Mouse (Mus musculus) frontal cortex, adult 2 months (tissue): ENCODE results near the gene Zfp853. TPM values are rescaled to one million over a fixed set of nuclear protein-coding genes. Genes with fewer than 3 reads are reported as not detected.

Experiments used
- DNase-seq, 2 experiments: peaks; one replicate each; pipeline ENCODE4 v3.0.0; 2022; ENCODE audit warnings: low spot score in 1 of 2; ENCODE audit errors: extremely low spot score in 1 of 2
- polyA plus RNA-seq: library from polyadenylated mRNA; depleted of rRNA; stranded (reverse); fragments of >200 nt; gene quantifications from 2 replicates; pipeline ENCODE4 v1.2.3, GENCODE M21; 2012

Gene Zfp853
- polyA plus RNA-seq, 1 experiment, result 8.8 TPM

- peak in 1 of 2 experiments; percentile 46 for DNase-seq
These were observed 1.9 kb upstream of the Zfp853 start for GRCm38 (mm10) chr5:143295330-143295729.

- DNase-seq, result no peak
These were observed 1.4 kb upstream of the Zfp853 start for GRCm38 (mm10) chr5:143294862-143295261.

GRCm38 (mm10) chr5:143292879-143293278 lies 544 bp downstream of the Zfp853 start:
- no peak for DNase-seq

- no peak for DNase-seq
These were observed 4.1 kb downstream of the Zfp853 start for GRCm38 (mm10) chr5:143289299-143289698.

GRCm38 (mm10) chr5:143288378-143288911 lies 5.0 kb downstream of the Zfp853 start:
- no peak for DNase-seq

- no peak for DNase-seq
These were observed 5.6 kb downstream of the Zfp853 start for GRCm38 (mm10) chr5:143287774-143288328.

GRCm38 (mm10) chr5:143284762-143285161 lies 8.7 kb downstream of the Zfp853 start:
- no peak for DNase-seq

- no peak for DNase-seq
These were observed 14.2 kb downstream of the Zfp853 start for GRCm38 (mm10) chr5:143279247-143279646.

- no peak for DNase-seq
These were observed 17.7 kb downstream of the Zfp853 start for GRCm38 (mm10) chr5:143275761-143276160.

- DNase-seq, result no peak
These were observed 20.7 kb downstream of the Zfp853 start for GRCm38 (mm10) chr5:143272540-143273330.

GRCm38 (mm10) chr5:143272108-143272507 lies 21.3 kb downstream of the Zfp853 start:
- no peak for DNase-seq

GRCm38 (mm10) chr5:143271642-143272041 lies 21.8 kb downstream of the Zfp853 start:
- DNase-seq, result no peak

GRCm38 (mm10) chr5:143270151-143270519 lies 23.3 kb downstream of the Zfp853 start:
- no peak for DNase-seq

- DNase-seq, result peak in 1 of 2 experiments; percentile 71
These were observed 23.9 kb downstream of the Zfp853 start, which contains the start of gene Zfp316 for GRCm38 (mm10) chr5:143269363-143270150. Gene Zfp316 (minus strand): TSS chr5:143270022.

GRCm38 (mm10) chr5:143268985-143269362 lies 24.4 kb downstream of the Zfp853 start:
- no peak for DNase-seq

GRCm38 (mm10) chr5:143266794-143267193 lies 26.6 kb downstream of the Zfp853 start:
- no peak for DNase-seq

GRCm38 (mm10) chr5:143265409-143265808 lies 28.0 kb downstream of the Zfp853 start:
- no peak for DNase-seq

GRCm38 (mm10) chr5:143264689-143265088 lies 28.7 kb downstream of the Zfp853 start:
- peak in 1 of 2 experiments; percentile 43 for DNase-seq

- peak; percentile 58 to 73 for DNase-seq
These were observed 31.8 kb downstream of the Zfp853 start for GRCm38 (mm10) chr5:143261636-143262035.

- no peak for DNase-seq
These were observed 37.6 kb downstream of the Zfp853 start for GRCm38 (mm10) chr5:143255802-143256201.

GRCm38 (mm10) chr5:143255131-143255519 lies 38.3 kb downstream of the Zfp853 start:
- no peak for DNase-seq
